Mouse (Mus musculus) cerebellum, postnatal 25 days (tissue): ENCODE measurements around the gene Timp1.

Experiments
- DNase-seq, 2 experiments: peaks; one replicate each; pipeline ENCODE4 v3.0.0; 2021; ENCODE audit warnings: mixed read lengths in 2 of 2

Gene Timp1

DNA sequence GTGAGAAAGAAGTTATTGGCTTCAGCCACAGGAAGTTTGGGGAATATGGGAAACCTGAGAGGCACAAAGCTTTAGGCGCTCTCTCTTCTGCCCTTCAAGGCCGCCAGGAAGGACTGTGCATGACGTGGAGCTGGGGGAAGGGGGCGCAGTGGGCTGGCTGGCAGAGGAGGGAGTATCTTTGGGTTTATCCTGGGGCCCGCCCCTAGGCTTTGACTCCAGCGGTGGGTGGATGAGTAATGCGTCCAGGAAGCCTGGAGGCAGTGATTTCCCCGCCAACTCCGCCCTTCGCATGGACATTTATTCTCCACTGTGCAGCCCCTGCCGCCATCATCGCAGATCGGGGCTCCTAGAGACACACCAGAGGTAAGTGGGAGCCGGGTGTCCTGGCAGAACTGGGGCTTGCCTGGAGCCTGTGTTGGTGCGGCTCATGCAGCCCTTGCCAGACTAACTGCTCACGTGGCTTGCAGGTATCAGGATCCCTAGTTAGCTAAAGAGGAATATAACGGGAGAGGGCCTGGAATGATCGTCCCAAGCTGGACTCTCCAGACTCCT, at the start of gene Timp1:
Gene Timp1 (plus strand): TSS at position 205 of the 552 bp plus-strand sequence.
- no peak for DNase-seq

DNA sequence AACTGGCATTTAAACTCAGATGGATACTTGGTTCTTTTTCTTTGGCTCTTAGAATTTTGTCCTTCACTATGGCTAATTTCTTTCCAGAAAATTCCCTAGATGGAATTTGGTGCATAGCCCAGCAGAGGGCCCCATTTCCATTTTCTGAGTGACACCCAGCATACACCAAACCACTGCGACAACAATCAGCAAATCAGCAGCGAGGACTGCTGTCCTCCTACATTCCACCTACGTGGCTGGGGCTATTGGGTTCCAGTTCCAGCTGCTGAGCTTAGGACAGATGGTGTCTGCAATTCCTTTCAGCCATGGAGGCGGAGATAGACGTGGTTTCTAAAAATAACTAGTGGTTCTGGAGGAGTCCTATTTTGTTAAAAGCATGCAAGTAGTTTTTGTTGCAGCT, 41.0 kb upstream of the Timp1 start:
- DNase-seq, result peak; percentile 60 to 72

DNA sequence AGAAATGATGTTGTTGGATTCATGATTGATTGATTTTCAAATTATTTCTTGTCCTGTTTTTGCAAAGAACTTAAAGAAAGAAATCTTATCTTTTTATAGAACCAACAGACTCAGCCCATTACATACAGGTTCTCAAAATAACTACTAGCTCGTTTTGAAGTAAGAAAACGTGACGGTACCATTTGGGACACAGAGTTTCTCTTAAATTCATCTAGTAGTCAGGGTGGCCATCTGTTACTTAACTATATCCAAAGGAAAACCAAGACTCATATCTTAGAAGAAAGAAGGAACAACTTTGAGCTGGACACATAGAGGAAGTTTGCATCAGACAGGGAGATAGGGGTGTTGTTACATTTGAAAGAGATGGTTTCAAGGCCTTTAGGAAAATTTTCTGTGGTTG, 22.7 kb upstream of the Timp1 start:
- DNase-seq, result no peak

DNA sequence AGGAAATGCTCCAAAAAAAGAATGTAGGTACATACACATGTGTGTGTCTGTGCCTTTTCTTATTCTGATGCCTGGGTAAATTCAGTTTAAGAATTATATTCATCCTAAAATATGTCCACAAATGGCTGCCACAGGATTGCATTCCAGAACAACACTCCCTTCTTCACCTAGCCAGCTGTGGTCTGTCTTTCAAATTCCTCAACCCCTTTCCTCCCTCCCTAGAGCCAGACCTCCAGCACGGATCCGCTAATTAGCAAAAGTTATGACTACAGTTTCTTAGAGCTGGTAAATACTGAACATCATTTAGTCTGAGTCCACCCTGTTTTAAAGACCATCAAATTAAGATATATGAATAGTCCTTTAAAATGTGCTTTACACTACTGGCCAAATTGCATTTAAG, 22.1 kb upstream of the Timp1 start:
- no peak for DNase-seq

DNA sequence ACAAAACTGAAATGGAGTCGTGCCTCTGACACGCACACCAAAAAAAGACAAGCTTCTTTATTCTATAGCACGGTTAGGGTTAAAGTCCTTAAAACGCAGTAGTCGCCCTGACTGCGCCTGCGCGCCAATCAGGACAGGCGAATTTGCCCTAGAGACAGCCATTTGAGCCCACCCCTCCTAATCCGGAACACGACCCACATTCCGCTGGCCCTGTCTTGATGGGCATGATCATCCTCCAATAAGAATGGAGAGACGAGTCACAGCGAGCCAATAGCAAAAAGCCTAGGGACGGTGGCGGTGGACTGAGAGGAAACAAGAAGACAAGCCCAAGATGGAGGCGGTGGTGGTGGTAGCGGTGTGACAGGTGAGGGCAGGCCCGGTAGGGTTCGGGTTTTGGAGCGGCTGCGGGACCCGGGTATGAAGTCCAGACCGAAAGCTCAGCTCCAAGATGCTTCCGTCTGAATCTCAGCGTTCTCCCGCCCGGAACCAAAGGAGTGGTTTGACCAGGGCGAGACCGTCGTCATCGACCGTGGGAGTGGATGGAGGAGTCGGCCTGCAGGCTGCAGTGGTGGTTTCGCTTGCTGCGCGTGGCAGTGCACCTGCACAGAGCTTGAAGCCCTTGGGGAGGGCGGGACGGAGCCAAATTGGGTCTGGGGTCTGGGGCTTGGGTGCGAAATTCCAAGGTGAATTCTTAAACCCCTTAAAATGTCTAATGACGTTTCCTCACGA, 21.5 kb upstream of the Timp1 start:
- peak; percentile 86 to 89 for DNase-seq

DNA sequence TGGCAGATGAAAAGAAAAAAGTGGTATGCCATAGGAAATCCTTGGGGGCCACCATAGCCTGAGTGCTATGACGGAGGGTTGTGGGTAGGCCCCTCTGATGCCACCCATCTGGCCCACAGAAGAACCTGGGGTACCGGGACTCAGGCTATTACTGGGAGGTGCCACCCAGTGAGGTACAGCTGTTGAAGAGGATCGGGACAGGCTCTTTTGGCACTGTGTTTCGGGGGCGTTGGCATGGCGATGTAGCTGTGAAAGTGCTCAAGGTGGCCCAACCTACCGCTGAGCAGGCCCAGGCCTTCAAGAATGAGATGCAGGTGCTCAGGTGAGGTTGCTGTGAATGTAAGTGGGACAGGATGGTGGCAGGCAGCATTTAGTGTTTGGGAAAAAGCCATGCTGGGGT, 16.2 kb upstream of the Timp1 start:
- no peak for DNase-seq

DNA sequence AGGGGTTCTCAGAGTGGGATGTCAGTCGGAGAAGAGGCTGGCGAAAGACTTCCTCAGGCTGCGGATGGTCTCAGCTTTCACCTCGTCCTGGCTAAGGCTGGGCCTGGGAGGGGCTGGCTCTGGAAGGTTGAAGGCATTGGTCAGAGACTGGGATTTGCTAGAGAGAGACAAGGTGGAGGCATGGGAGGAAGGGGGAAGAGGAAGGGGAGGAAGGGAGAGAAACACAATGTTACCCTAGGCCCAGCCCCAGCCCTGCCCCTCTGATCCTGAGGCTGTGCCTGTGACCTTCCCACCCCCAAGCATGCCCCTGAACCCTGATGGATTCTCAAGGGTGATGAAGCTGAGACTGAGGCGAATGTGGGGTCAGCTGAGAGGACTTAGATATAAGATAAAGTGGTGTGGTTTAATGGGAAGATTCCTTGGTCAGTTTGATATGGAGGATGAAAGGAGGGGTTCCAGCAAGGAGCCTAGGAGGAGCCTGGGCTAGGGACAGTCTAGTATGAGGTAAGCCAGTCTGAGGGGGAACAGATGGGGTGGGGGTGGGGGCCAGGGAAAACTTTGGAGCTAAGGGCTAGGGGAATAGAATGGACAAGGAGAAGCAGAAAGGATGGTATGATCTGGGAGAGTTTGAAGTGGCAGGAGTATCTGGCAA, 8.4 kb upstream of the Timp1 start:
- DNase-seq, result no peak

DNA sequence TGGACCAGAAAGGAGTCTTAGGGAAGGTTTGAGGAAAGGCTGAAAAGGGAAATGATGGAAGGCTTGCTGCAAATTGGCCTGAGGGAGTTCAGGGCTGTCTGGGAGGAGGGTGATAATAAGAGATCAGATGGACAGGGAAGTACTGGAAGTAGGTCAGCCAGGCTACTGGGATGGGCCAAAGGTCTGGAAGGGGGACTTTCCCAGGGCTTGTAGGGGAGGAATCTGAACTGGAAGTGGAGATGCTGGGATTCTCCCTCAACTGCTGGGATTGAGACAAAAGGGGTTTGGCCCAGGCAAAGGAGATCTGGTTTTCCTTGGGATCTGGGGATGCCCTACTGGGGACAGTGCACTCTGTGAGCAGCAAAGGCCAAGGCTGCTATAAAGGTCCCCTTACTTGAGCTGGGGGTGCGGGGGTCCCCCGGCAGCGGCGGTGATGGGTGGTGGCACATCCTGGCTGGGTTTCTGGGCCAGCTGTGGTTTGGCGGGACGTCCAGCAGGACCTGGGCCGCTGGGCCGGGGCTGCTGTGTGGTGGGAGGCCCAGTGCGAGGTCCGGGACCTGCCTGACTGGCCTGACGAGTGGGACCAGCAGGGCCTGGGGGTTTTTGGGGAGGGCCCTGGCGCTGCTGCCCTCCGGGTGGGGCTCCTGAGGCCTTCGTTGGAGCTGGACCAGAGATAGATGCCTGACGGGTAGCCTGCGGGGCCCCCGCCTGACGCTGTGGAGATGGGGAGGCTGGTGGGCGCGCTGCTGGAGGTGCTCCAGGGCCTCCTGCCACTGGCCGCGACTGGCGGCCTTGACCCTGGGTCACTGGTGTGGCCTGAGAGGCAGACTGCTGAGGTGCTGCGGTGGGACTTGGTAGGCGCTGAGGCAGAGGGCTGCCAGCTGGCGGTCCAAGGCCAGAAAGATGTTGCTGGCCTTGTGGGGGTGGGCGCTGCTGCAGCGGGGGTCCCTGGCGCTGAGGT, 7.6 kb upstream of the Timp1 start:
- DNase-seq, result peak in 1 of 2 experiments; percentile 13

DNA sequence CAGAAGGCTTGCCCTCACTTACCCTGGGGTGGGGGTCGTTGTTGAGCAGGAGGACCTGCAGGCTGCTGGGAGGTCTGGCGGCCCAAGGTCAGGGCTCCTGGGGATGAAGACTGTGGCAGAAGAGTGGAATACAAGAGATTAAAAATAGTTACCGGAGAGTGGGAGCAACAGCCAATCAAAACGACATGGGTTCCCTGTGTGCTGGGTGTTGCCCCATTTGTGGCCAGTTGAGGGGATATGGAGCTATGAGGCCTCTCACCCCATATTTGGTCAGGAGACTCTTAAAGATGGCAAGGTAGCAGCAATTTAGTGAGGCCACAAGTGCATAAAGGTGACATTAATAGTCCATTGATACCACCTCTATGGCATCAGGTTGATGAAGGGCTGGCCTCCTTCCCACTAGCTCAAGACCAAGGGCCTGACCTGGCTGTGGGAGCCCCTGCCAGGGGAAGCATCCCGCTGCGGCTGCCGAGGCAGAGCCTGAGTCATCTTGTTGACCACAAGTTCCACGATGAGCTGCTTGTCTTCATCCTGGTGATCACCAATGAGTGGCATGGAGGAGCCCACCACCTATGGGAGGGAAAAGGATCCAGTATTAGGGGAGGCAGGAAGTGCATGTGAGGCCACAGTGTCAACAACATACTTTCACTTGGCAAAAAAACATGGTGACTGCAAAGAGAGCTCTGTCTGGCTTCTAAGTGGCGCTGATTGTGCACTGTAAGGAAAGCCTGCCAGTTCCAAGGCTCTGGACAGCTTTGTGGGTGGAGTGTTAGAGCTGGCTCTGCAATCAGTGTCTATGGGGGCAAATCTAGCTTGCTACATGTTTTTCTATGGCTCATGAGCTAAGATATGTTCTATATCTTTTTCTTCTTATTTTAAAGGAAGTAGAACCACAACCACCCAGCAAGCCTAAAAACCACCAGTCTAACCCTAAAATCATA, 6.5 kb upstream of the Timp1 start:
- DNase-seq, result peak in 1 of 2 experiments; percentile 29

DNA sequence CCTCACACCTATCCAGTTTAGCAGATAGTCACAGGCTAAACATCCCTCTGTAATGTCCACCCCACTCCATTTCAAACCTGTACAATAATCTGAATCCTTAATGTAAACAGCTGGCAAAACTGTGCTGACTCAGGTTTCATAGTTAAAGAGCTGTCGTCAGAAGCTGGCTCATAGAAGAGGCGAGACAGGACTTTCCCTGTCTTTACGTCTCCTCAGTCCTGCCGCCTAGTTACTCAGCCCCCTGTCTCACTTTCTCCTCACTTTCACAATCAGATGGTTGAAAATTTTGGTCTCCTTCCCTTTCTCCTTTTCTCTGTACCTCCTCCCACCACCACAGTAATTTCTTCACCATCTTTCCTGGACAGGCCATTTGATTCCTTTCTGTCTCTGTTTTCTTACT, 1.9 kb upstream of the Timp1 start:
- DNase-seq, result no peak

DNA sequence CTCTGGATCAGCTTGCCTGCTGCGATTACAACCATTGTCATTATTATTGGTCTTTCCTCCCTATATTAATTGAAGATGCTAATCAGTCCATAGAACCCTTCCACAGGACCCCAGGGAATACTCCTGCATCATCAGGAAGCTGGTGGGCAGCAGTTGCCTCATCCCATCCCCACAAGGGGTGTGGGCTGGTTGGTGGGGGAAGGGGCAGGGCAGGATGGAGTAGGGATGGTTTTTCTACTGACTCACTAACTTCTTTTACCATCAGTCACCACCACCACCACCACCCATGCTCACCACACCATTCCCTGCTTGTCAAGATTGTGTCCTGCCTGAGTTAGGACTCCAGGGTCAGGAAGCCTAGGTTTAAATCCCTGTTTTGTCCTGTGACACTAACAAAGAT, 763 bp upstream of the Timp1 start:
- DNase-seq, result no peak

DNA sequence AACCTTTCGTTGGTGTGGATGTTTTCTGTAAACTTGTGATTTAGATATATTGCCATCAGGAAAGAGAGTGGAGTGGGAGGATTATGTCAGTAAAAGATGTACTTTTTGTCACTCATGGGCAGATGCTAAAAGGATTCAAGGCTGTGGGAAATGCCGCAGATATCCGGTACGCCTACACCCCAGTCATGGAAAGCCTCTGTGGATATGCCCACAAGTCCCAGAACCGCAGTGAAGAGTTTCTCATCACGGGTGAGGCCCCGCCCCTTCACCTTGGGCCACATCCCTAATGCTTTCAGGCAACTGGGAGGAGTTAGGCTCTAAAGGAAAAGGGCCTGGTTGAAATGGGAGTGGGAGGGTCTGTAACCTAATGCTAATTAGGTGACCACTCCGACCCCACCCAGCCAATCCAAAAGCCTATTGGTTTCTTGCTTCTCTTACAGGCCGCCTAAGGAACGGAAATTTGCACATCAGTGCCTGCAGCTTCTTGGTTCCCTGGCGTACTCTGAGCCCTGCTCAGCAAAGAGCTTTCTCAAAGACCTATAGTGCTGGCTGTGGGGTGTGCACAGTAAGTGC, 3.0 kb downstream of the Timp1 start:
- no peak for DNase-seq

DNA sequence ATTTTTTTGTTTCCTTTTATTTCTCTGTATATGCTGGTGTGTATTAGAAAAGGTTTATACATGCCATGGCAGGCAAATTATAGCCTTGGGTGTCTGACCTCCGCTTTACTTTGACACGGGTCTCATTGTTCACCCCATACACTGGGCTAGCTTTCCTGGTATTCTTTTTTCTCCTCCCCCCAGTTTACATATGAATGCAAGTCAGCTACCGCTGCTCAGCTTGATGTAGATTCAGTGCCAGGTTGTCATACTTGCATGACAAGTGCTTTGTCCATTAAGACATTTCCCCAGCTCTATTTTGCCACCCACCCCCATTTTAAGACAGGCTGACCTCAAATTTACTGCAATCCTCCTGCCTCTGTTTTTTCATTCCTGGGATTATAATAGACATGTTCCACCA, 5.3 kb downstream of the Timp1 start:
- DNase-seq, result no peak

DNA sequence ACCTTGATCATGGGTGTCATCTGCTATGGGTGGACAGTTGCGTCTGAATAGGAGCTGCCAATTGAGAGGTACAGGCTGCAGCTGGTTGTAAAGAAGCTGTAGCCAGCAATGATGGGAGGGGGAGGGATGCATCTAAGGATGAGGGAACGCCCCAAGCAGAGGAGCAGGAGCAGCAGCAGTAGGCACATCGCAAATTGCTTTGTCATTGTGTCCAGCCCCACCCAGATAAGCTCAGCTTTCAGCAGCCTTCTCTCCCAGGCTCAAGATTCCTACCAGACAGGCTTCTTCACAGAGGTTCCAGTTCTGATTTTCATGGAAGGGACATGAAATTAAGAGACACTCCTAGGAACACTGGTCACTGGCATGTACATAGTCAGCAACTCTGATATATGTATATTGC, 40.1 kb downstream of the Timp1 start:
- DNase-seq, result no peak

DNA sequence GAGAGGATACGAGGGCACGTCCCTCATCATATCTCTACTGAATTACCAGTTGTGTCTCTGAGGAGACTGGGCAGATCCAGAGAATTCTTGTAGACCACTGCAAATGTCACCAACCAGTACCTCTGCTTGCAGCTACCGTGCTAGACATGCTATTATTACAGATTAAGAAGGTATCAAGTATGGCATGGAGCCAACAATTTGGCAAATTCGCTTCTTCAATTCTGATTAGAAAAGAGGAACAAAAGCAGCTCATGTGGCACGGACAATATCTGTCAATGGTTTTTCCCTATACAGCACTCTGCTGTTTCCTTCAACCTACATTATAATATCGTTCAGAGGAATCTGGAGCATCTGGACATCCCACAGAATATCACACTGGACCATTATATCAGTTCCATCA, 43.8 kb downstream of the Timp1 start:
- DNase-seq, result no peak

DNA sequence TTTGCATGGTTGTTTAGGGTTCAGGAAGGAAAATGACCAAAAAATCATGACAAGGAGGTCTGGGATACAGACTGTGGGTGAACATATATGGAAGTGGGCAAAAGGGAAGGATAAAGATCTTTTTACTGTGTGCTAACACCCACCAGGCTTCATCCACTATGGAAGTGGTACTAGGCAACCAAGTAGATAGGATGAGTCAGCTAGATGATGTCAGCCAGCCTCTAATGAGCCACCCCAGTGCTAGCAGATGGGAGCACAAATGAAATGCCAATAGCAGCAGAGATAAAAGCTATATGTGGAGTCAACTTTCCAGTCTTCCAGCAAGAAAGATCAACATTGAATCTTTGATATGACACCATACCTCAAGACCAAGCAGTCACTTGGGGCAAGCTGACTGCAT, 45.1 kb downstream of the Timp1 start:
- DNase-seq, result peak in 1 of 2 experiments; percentile 25

DNA sequence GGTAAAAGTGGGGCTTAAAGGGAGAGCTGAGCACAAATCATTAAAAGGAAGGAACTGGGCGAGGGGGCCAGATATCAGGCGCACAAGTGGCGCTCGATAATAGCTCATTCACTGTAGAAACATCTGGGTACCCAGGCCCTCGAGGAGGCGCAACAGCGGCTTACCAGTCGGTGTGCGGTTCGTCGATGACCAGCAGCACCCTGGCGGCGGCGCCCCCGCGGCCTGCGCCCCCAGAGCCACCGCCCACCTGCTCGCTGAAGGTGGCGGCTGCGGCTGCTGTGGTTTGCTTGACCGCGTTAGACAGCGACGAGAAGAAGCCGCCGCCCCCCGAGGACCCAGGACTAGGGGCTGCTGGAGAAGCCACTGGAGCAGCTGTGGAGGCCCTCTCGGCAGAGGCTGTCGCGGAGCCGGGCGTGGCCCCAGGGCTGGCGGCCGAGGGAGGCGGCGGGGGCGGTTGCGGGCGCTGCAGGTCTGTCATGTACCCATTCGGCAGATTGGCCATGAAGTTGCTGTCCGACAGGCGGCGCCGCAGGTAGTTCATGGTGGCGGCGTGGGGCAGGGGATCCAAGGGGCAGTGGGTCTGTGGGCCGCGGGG, 50.4 kb downstream of the Timp1 start:
- no peak for DNase-seq

DNA sequence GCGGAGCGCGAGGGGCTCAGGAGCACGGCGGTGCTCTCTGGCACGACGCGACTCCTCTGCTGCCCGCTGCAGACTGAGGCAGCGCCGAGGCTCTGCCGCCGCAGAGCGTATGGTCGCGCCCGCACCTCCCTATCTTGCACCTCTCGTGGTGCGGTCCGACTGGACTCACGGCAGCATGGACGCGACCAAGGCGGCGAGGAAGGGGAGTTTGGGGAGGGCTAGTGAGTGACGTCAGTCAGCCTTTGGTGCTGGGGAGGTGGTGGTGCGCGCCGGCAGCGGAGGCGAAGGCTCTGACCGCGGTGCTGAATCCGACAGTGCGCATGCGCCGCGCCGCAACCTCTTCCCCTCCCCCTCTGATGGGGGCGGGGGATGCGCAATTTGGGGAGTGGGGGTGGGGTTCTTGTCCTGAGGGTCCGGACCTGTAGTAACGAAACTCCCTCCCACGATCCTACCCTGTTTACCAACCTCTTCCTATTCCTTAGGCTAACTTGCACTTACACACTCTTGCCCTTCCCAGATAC, 50.9 kb downstream of the Timp1 start, which contains the start of gene Syn1:
Gene Syn1 (minus strand): TSS at position 161 of the 521 bp plus-strand sequence.
- DNase-seq, result peak; percentile 87 to 91

DNA sequence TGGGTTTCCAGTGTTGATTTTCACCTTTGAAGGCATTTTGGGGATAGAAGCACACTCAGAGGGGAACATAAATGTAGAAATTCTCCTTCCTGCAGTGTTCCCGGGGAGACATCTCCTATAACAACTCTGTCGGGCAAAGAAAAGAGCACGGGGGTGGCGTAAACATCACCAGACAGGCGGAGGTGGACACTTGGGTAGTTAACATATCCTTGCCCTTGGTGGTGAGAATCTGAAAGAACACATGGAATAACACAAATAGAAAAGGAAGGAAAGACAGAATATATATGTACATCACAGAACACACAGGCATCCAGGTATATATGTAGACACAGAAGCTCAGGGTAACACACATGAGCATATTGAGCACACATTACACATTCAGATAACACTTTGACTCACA, 51.4 kb downstream of the Timp1 start:
- DNase-seq, result peak in 1 of 2 experiments; percentile 21

DNA sequence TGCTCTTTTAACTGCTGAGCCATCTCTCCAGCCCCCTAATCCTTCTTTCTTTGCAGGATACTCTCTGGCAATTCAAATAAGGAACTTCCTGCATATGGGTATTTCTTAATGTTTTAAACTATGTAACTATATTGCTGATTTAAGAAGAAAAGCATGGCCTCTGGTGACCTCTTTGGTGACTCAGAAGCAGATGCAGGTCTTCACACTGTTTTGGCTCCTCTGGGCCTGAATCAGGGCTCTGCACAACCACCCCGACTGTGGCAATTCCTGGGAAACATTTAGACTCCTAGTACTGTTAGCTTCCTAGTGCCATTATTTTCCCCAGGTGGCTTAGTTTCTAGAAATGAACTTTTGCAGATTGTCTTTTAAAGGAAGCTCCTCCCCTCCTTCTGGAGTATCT, 53.5 kb downstream of the Timp1 start:
- no peak for DNase-seq
